Mouse (Mus musculus): ENCODE results near the gene Arnt2.

DNA sequence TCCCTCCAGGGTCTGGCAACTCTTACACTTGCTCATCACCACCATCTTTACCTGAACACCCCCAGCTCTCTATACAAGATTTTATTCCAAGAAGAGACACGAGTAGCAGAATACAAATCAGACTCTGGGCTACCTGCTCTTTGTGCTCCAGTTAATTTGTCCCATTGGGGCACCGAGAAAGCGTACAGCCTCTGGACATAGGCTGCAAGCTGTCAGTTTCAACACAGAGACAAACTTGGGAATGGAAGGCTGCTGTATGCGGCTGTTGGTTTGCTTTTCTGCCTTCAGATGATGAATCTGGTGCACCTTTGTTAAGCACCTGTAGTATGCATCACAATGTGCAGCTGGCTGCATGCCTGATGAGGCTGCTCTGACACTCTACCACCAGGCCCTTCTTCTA is 146.5 kb downstream of the Arnt2 start:
- TF ChIP-seq CTCF (IDR thresholded peaks at IDR 0.05; ENCODE audit: control insufficient read depth, insufficient read depth, insufficient replicate concordance, low read depth, low read length): no peak
- no peak for TF ChIP-seq POLR2A (IDR thresholded peaks at IDR 0.05; ENCODE audit: control insufficient read depth, low read depth, low read length)

Data from testis, adult 2 months (tissue).